Mouse (Mus musculus) cerebellum, adult 9-10 months (tissue): ENCODE measurements at regions not wholly inside any gene's neighbourhood (a gene's known extent, or its start where the extent isn't known, plus 50 kb on each side); places are given as distances from the start of the nearest gene placed in this dataset.
A peak's percentile ranks its signal among the peaks of the same experiment; 100 is the strongest.

ENCODE experiments used
- DNase-seq: peaks from one replicate; pipeline ENCODE4 v3.0.0; 2022

GRCm38 (mm10) chr4:56252375-56252774, 487.5 kb upstream of the Gm26657 start:
- DNase-seq, result no peak

DNA sequence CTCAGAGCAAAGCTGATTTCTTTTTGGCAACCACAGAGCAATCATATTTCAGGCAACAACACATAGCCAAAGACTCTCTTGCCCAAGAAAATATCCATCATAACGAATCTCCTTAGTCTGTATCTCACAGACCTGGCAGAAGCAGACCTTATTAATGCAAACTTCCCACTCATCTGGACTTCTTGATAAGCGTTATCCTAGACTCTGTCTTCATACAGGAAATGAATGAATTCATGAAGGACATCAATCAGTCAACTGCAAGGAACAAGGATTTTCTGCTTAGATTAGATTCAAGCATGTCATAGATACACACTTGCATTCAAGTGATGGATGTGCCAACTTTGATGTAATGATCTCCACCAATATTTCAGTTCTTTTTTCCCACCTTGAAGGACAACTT, 488.1 kb upstream of the Gm26657 start:
- DNase-seq, result no peak

DNA sequence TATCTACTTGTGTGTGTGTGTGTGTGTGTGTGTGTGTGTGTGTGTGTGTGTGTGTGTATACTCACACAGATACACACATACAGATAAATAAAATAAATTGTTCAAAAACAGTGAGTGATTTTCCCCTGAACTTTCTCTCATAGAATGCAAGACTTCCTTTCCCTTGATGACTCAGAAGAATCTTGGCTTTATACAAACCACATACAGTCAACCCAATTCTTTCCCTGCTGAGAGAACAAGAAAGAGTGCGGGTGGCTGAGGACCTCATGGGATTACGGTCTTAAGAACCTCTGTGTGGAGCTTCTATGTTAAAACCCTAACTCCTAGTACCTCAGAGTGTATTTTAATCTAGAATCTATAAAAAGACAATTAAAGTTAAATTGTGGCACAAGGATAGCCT, 489.3 kb upstream of the Gm26657 start:
- no peak for DNase-seq

GRCm38 (mm10) chr4:56243863-56244262, 496.0 kb upstream of the Gm26657 start:
- DNase-seq, result no peak

GRCm38 (mm10) chr4:56238496-56239488, 501.1 kb upstream of the Gm26657 start:
- no peak for DNase-seq

- no peak for DNase-seq
Observed at GRCm38 (mm10) chr4:56231414-56231813, 508.5 kb upstream of the Gm26657 start.

GRCm38 (mm10) chr4:56230451-56230850, 509.4 kb upstream of the Gm26657 start:
- DNase-seq, result no peak

DNA sequence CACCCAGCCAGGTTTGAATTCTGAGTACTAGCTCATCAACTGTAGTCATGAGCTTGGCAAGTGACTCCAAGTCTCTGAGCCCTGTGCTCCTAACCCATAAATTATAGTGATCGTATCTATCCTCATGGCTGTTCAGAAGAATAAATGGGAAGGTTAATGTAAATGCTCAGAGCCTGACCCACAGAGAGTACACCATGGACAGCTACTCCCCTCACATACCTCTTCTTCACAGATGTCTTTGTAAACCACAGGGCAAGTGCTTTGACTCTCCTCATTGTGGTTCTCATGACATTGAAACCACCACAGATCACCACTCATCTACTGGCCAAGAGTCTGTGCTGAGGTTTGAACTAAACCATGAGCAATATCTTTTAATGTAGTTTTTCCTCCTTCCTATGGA, 513.4 kb upstream of the Gm26657 start:
- DNase-seq, result no peak

DNA sequence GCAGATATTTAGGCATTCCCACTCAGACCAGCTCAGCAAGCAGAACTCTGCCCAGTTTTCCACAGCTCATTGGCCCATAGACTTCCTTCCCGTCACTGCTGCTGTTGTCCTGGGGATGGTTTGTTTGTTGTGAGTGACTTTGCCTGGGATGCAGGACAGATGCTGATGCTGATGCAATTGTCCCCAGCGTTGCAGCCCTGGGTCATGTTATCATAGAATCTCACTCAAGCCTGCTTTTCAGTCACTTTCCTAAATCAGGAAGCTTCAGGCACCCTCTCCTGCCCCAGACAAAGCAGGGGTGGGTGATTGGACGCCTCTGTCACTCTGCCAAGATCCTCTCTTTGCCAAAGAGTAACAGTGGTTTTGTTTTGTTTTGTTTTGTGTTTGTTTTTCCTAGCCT, 515.3 kb upstream of the Gm26657 start:
- DNase-seq, result no peak

GRCm38 (mm10) chr4:56222023-56222776, 517.7 kb upstream of the Gm26657 start:
- peak; percentile 5 for DNase-seq

DNA sequence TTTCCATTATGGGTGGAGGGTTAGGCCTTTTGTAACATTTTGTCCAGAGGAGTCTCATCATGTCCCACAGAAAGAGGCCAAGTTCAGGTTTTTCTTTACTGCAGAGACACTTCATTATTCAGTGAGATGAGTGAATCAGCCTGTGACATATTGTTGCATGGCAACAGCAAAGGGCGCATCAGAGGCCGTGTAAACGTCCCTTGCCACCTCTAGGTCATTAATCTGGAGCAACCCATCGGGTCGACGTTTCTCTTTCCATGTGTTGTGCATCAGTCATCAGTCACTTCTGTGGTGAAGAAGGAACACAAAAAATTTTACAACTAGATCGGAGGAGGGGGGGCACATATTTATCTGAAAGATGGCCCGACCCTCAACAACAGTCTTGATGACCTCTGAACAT, 519.3 kb upstream of the Gm26657 start:
- DNase-seq, result no peak

GRCm38 (mm10) chr4:56209499-56209898, 530.4 kb upstream of the Gm26657 start:
- DNase-seq, result no peak

DNA sequence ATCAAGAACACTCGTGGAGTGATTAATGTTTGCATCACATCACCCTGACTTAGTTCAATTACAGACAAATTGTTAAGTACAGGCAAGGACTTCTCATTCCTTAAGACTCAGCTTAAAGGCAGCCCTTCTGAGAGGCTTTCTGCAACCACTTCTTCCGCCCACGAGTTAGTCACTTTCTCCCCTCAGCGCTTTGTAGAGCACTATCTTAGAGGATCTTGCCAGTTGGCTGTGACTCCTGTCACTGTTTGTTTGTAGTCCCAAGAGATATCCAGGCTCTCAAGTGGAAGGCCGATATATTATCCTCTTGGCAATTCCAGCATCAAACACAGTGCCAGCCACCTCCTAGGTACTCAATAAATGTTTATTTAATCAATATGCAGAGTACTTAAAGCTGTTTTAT, 532.1 kb upstream of the Gm26657 start:
- DNase-seq, result no peak

DNA sequence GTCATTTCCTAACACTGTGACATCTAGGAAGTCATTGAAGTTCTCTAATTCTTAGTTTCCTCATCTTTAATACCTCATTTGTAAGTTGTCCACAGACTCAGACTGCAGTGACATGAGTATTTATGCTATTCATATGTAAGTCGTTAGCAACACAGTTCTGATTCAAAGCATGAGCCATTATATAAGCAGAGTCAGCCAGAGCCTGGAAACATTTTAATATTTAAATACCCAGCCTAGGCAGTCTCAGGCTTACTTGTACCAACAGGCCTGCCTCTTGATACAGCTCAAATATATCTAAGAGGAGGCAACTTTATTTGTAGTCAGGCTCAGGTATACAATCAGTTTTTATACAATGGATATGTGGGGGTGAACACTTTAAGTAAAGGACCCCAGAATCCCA, 534.8 kb upstream of the Gm26657 start:
- DNase-seq, result no peak

DNA sequence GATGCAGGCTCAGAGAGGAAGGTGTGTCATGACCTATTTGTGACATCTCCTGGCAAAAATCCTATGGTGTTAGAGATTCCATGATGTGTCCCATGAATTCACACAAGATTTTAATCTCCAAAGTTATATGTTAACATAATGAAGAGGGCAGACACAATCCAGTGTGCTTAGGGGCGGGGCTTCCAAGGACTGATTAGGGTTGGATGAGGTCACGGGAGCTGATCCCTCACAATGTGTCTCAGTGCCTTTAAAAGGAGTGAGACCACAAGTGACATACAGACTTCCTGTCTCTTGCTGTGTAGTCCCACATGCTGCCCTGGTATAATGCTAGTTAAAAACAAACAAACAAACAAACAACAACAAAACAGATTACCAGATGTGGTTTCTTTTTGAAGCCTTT, 546.5 kb upstream of the Gm26657 start:
- DNase-seq, result no peak

- DNase-seq, result no peak
Observed at GRCm38 (mm10) chr4:56192516-56192915, 547.4 kb upstream of the Gm26657 start.

DNA sequence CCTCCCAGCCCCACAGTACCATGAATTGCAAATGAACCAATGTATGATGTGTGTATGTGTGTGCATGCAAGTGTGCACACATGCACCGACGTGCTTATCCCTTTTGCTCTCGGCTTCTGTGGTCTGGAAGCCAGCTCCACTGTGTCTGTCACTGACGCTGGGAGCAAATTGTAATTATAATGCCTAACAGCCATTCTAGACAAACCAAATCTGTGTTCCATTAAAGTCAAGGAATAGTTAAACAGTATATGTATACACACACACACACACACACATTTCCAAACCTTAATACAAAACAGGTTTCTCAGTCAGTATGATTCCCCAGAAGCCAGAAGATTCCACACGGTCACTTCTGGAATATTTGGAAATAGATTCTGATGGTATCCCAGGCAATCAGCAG, 560.3 kb upstream of the Gm26657 start:
- DNase-seq, result no peak

- DNase-seq, result no peak
Observed at GRCm38 (mm10) chr4:56178844-56179481, 560.9 kb upstream of the Gm26657 start.

DNA sequence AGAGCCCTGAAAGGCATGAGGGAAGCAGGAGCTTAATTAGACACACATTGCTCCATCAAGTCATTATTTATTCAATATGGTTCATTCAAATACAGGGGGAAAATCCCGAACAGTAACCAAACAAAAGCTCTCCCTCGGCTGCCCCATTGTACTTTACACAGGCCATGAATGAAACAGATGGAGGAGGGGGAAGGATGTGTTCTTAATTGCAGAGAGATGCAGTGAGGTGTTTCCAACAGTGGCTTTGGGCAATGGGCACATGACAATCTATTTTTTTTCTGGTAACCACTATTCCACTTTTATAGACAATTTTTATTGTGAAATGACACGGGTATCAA, 578.6 kb upstream of the Gm26657 start:
- no peak for DNase-seq

- DNase-seq, result no peak
Observed at GRCm38 (mm10) chr4:56160551-56161256, 579.2 kb upstream of the Gm26657 start.

- DNase-seq, result no peak
Observed at GRCm38 (mm10) chr4:56157521-56158065, 582.3 kb upstream of the Gm26657 start.

DNA sequence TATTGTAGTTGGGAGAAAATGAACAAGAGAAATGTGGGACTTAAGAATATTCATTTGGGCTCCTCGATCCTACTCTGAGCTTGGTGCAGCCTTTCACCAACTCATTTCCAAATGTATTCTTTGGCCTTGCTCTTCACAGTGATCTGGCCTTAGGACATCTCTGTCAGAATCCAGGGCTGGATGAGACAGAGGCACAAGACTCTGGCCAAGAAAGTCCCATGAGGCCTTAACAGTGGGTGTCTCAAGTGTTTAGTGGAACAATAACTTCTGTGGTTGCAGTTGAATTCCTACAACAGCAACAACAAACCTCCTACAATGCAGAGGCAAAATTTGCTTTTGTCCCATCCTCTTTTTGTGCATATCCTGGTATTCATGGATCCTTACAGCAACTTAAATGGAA, 589.2 kb upstream of the Gm26657 start:
- DNase-seq, result no peak

GRCm38 (mm10) chr4:56143827-56144226, 596.0 kb upstream of the Gm26657 start:
- no peak for DNase-seq
